Mouse (Mus musculus) urinary bladder, adult 18-20 months (tissue): ENCODE measurements around the gene Eps15.

Experiments
- DNase-seq, 2 experiments: peaks; one replicate each; pipeline ENCODE4 v3.0.0; 2022; ENCODE audit warnings: low spot score in 2 of 2, mixed read lengths in 2 of 2

The Eps15 gene

DNA sequence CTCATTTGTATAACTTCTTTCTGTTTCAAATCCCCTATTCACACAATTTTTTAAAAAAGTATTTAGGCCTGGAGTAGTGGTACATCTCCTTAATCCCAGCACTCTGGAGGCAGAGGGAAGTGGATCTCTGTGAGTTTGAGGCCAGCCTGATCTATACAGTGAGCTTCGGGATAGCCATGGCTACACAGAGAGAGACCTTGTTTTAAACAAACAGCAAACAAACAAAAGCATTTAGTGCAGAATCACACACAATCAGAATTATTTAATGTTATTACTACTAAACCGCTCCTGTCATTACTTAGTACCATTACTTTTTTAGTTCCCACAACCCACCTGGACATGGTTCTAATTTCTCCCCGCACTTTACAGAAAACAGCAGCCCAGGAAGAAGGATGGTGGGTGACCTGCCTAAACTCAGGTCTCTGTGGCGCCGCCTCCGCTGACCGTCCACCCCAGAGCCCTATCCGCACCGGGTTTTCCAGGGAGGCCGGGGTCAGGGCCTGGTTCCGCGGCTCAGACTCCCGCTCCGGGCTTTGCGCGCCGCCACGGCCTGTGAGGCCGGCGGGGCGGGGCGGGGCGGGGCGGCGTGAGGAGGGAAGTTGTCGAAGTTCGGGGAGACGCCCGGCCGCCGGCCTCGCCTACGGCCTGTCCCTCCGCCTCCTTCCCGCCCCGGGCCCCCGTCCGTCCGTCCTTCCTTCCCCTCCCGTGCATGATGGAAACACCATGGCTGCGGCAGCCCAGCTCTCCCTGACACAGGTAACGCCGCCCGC is at the start of gene Eps15:
Gene Eps15 (plus strand): TSS at position 580 of the 770 bp plus-strand sequence.
- peak; percentile 87 to 97 for DNase-seq

DNA sequence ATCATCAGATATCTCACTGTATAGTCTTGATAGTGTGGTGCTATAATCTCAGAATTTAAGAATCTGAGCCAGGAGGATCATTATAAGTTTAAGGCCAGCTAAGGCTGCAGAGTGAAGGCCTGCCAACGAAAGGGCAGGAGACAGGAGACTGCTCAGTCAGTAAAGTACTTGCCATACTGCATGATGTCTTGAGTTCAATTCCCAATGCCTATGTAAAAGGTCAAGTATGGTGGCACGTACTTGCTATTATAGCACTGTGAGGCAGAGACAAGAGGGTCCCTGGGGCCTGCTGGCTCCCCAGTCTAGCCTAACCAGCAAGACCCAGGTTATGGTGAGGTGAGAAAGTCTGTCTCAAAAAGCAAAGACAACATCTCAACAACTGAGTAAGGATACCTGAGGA is 45.9 kb upstream of the Eps15 start, which contains the start of gene Calr4:
Gene Calr4 (plus strand): TSS at position 301 of the 400 bp plus-strand sequence.
- no peak for DNase-seq

DNA sequence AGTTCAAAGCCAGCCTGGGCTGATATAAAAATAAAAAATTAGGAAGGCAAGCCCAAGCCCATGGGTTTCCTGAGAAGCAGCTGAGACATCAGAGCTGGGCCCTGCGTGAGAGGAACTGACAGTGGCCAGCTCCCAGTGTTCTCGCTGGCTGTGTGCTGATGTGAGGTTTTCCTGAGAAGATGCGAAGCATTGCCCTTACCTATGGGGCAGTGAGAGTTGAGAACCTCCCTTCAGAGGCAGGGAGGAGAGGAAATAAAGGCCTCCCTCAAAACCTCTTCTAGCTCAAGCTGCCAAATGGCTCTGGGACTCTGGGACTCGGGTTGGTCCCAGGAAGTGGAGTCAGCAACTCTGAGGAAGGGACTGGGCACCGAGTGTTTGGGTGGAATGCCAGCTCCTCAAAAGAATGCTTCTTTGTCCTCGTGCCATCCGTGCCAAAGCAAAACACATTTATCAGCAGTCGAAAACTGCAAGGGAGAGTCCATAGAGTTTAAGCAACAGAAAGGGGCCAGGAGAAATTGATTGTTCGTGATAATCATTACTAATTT is 45.2 kb upstream of the Eps15 start:
- no peak for DNase-seq

DNA sequence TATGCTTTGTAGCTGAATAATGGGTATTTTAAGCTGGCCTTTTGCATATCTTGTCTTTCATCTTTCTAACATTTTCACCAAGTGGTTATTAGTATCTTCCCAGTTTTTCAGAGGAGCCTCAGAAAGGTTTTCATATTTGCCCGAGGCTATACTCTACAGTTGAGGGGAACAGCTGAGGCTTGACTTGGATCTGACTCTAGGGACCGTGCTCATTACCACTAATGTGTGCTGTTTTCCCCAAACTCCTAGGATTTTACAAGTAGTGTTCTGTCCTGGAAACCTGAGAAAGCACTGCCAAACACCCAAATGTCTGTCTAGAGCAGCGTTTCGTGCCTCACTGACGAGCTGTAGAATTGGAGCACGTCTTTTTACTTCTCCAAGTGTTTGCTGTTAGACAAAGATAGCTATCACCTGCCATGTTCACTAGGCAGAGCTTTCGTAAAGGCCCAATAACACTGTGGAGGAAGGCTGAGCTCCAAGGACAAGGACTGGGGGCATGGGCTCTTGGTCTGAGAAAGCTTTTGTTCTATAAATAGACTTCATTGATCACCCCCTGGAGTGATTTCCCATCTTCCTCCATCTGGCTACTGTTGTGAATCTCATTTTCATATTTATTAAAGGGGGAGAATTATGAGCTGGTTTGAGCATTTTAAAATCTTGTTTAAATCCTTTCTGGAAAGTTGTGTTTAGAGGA is 43.7 kb upstream of the Eps15 start:
- DNase-seq = no peak

DNA sequence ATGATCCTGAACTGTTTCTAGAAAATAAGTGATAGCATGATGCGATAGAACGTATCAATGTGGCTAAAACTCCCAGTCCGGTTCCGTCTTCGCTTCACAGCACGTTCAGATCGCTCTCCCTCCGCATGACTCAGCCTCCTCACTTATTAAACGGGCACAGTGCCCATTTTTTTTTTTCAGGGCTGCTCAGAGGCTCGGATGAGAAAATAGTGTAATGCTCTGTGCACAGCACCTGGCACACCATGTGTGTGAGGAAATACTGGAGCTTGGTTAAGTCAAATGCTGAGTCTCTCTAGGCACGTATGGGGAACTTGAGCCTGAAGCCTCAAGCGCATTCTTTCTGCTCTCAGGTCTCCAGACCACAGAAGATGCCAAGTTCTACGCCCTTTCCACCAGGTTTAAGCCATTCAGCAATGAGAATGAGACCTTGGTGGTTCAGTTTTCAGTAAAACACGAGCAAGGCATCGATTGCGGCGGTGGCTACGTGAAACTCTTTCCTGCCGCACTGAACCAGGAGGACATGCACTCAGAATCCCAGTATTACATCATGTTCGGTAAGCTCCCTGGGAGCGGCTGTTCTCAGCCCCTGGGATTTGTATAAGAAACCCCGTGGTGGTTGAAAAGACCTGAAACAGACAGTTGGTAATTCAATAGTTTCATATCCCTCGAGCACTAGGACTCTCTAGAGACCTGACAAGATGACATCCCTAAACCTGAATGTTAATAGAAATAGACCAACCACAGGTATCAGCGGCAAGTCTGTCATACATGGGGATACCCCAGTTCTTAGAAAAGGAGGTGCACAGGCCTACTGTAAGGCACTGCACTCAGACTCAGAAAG is 41.4 kb upstream of the Eps15 start:
- DNase-seq = peak in 1 of 2 experiments; percentile 38

DNA sequence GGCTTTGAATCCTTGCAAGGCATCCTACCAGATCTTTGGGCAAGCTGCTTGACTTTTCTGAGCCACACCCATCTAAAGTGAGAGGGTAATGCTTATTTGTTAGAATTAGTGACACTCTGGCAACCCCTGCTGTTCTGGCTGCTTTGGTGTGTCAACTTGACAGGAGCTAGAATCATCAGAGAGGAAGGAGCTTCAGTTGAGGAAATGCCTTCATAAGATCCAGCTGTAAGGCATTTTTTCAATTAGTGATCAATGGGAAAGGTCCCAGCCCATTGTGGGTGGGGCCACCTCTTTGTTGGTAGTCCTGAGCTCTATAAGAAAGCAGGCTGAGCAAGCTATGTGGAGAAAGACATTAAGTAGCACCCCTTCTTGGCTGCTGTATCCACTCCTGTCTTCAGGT is 38.8 kb upstream of the Eps15 start:
- DNase-seq = no peak

DNA sequence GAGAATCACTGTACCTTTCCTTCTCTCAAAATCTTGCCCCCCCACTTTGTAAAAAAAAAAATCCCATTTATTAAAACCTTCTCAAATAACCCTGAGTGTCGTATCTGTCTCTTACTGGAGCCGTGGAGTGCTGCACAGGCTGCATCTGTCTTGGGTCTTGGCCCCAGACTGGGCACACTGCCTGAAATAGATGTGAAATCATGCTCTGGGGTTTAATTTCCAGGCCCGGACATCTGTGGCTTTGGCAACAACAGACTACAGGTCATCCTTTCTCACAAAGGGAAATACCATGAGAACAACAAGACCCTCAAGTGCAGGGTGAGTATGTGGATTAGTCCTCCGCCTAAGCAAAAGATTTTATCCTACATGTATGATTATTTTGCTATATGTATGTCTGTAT is 38.1 kb upstream of the Eps15 start:
- DNase-seq = peak in 1 of 2 experiments; percentile 26

DNA sequence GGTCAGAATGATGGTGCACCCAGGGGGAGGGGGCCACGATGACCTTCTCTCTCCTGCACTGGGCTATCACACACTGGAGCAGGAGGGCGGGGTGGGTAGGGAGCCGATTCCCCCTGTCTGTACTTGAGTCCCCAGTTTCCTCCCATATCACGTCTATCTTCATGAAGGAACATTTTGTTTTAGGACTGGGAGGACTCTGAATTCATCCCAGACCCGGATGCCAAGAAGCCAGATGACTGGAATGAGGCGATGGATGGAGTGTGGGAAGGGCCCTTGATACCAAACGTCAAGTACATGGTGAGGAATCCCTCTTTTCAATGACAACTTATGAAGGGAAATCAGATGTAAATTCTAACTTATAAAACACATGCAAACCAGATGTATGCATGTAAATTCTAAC is 35.6 kb upstream of the Eps15 start:
- DNase-seq = no peak

DNA sequence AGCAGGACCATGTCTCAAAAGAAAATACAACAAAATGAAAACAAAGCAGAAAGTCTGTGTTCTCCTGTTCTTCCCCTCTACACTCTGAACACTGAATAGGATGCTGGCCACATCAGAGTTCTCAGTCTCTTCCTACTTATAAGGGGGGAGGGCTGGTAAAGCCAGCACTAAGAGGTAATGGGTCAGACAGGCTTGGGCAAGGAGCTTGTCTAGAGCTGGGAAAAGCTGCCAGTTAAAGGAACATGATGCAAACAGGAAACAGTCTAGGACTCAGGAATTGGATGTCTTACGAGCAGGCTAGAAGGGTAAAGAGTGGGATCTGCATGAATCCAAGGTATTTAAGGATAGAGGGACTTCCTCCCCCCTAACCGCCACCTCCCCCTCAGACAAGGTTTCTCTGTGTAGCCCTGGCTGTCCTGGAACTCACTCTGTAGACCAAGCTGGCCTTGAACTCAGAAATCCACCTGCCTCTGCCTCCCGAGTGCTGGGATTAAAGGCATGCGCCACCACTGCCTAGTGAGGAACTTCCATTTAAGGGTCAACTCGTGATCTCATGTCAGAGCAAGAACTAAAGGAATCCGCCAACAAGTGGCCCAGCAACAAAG is 35.0 kb upstream of the Eps15 start:
- DNase-seq = no peak

DNA sequence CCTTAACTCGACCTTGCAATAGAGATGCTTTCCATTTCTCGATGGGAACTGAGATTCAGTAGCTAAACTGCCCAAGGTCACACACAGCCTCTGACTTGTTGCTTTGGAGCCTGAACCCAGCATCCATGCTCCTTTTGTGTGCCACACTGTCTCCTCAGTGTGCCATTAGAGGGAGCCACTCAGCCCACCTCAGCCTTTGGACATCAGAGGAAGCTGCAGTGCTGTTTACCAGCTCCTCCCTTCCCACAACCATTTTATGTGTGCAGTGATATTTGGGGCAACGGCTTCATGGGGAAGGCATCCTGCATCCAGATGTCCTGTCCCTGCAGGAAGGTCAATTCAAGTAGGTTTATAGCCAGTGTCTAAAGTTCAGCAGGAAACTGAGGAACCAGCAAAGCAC is 28.5 kb upstream of the Eps15 start:
- DNase-seq = no peak

DNA sequence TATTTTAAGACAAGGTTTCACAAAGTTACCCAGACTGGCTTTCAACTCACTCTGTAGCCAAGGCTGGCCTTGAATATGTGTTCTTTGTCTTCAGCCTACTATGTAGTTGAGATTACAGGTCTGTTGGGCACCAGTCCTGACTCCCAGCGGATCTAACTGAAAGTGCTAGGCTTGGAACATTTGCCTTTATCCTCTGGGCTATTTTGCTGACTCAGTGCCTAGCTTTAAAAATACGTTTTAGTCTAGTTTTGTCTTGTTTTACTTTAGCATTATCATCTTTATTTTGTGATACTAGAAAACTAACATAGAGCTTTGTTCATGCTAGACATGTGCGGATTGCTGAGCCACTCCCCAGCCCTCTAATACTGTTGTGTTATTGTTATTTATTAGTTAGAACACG is 27.9 kb upstream of the Eps15 start:
- no peak for DNase-seq

DNA sequence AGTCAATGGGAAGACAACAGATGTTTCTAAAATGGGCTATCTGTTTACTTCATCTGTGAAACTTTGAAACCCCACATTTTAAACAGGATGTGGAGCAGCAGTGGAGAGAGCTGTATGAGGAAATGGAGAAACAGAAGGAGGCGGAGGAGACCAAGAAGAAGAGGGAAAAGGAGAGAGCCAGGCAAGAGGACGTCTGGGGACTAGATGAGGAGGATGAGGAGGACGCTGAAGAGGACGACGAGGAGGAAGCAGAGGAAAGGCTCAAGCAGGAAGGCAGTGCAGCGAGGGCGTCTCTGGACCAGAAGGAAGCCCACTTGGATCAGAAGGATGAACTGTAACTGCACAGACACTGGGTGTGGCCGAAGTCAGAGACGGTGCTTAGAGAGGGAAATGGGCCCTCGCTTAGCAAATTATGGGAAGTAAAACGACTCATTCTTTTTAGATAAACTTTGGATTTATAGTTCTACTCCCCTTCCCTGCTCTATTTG is 26.4 kb upstream of the Eps15 start:
- no peak for DNase-seq

DNA sequence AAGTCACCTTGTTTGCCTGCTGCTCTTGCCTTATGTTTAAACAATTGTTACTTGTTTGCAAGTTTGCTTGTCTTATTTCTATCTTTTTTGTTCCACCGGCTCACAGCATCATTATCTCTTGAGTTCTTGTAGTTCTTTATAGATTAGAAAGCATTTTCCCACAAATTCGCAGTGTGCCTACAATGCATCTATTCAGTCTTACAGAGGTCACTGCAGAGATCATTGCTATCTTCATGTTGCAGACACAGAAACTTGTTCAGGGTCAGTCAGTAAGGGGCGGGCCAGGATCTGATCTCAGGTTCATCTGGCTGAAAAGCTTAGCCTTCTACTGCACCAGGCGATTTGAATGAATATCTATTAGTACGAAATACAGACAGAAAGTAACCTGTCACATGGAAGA is 25.6 kb upstream of the Eps15 start:
- DNase-seq = no peak

DNA sequence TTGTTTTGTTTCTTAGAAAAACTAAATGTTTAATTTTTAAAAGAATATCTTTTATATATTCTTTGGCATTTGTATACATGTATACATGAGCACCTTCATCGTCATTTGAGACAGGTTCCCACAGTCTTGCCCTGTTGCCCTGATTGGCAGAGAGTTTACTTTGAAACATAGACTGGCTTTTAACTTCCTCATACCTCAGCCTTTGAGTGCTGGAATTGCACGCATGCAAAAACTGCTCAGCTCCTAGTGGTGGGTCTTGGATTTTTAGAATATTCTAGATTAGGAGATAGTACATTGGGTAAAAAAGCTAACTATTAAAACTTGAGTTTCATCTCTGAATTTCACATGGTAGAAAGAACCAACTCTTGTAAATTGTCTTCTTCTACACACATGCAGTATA is 24.7 kb upstream of the Eps15 start:
- DNase-seq = no peak

DNA sequence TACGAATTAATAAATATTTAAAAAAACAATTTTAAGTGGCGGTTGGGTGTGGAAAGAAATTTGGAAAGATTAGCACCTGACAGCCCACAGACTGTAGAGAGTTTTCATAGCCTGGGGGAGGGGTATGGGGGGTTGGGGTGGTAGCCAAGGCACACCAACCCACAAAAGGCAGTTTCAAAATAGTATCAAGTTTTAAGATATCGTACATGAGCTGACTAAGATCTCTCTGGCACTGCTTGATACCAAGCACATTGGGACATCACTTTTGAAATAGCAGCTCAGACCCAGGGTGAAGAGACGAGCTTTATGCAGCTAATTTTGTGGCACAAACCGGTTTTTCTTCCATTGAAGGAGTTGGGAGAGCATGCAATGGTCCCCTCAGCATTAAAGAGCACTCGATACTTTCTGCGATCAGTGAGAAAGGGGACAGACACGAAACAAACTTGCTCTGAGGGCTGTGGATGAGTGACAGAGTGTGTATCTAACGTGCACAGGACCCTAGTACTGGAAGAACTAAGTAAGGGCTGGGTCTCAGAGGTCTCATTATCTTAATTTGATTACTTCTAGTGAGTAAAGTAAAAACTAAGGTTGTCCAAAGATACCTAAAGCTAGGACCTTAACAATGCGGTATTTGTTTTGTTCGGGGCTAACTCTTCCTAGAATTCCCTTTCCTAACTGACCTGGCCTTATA is 24.2 kb upstream of the Eps15 start:
- no peak for DNase-seq

DNA sequence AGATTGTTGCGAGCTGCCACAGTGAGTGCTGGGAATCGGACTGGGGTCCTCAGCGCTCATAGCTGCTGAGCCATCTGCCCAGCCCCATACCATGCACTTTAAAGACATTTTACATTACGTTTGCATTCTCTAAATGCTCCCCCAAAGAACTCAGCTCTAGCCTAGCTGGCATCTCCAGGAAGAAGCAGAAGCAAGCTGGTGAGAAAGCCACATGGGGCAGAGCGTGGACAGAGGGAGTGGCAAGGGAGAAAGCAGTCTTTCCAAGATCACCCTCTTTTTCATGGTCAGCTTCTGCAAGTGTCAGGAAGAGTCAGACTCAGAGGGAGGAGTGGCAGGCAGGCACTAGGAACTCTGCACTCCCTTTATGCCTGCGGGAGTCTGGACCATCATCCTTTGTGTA is 23.3 kb upstream of the Eps15 start:
- DNase-seq = no peak

DNA sequence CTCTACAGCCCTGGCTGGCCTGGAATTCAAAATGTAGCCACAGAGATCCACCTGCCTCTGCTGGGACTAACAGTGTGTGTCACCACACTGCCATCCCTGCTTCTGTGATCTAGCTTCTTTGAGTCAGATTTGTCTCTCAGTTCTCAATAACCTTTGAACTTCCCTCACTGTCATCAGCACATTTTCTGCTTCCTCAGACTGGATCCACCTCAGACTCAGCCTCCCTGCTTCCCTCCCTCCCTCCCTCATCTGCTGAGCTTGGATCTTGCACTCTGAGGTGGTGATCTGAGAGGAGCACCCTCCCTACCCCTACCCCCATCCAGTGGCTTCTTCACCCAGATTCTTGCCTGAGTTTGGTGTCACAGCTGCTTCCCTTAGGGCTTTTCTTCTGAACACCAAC is 22.4 kb upstream of the Eps15 start:
- DNase-seq = no peak

DNA sequence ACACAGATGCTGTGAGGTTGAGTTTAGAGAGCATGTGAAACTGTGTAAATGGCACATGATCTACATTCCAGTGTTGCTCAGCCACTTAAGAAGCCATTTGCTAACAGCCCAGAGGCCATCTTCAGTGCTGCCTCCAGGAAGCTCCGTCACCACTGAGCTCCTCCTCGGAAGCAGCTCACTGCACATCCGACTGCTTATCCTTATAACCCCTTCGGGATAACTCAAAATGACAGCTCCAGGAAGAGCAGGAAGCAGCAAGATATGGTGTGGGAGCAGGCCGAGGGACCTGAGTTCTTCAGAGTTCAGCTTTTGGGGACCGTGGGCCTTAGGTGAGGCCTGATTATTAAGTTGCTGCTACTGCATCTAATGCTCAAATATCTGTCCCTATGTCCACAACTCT is 18.0 kb upstream of the Eps15 start:
- no peak for DNase-seq

DNA sequence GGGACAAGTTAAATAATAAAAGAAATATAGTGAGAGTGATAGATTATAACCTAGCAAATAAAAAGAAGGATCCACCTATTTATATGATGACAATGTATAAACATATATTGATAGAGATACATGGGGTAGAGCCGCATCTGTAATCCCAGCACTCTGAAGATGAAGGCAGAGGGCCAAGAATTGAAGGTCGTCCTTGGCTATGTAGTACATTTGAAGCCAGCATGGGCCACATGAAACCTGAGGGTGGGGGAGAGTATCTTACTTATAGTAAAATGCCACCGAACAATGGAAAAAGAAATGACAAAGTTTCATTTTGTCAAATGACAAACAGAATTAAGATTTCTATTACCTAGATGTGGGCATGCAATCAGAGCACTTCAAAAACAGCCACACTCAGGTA is 14.0 kb upstream of the Eps15 start:
- no peak for DNase-seq

DNA sequence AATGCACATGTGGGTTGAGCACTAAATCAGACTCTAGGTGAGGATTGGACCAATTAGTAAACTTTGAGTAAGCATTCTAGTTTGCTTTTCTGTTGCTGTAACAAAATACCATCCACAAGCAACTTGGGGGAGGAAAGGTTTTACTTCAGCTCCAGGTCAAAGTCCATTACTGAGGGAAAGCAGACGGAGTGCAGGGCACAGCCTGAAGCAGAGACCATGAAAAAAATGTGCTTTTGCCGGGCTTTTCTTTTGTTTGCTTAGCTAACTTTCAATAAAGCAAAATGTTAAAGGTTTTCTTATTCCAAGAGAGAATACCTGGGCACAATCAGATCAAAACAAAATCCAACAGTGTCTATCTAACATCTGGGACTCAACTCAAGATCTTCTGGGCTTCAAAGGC is 13.3 kb upstream of the Eps15 start:
- no peak for DNase-seq

DNA sequence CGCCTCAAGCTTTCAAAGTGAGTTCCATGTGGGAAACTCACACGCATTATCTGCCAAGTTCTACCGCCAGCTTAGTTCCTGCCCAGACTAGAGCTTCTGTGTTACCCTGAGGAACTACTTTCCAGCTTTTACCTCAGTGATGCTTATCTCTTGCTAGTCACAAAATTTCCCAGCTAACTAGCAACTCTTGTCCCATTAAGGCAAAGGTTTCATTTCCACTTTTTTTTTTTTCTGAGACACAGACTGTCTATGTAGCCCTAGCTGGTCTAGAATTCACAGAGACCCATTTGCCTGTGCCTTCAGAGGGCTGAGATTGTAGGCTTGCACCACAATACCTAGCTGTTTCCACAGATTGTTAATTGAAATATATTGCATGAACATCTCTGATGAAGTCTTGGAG is 12.6 kb upstream of the Eps15 start:
- no peak for DNase-seq
